Mouse (Mus musculus): ENCODE results near the gene Mepce. TPM values are rescaled to one million over a fixed set of nuclear protein-coding genes. Genes with fewer than 3 reads are reported as not detected.
"Not testable (repeated sequence)": the region's sequence is repeated elsewhere in the genome, so short reads cannot be mapped to it uniquely, and the experiment has no call there.

Gene Mepce
- 10.0 and 12.7 TPM in 2 replicates for polyA plus RNA-seq (2015; fragmentation: Nextera tagmentation; extraction: Ambion mirVana)

DNA sequence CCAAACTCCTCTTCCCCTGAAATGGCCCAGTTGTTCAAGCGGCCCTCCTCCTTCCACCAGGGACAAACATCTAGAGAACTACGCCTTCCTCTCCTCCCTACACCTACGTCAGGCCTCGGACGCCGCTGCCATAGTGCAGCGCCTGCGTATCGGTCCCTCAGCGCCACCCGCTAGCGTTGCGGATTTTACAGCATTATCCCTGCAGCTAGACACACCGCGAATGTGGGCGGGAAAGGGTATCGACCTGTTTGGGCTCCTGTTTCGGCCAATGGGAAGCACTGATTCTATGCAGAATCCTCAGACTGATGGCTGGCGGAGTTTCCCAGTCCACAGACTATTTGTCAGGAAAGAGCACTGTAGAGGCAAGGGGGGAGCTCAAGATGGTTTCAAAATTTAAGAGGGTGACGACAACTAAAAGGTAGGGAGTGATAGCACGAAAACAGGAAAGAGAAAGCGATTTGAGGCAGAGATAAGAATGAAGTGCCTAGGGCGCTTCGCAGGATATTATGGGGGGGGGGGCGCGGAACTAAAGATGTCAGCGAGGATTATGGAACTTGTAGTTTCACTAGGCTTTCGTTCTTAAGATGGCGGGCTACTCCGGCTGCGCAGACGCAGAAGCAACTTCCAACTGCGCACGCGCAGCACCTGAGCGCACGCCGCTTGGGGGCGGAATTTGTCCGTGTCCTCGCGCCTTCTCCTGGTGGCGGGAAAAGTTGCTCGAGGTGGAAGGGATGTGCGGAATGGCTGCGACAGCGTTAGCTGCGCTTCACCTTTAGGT is at the start of gene Mepce, which contains the start of gene Zcwpw1:
Mepce (minus strand) TSS at position 505 of the 778 bp plus-strand sequence.
Zcwpw1 (plus strand) TSS at position 648 of the 778 bp plus-strand sequence.
- ATAC-seq (ENCODE audit: low FRiP score) = peak; percentile 75
- H3K27me3 ChIP-seq (replicated peaks) = no peaks in the 10 kb centered on the region
- peak within 1 kb of the TSS; percentile 79 for H3K9ac ChIP-seq (replicated peaks)
- H3K4me3 ChIP-seq (replicated peaks) = peak within 1 kb of the TSS; percentile 69
- peak within 1 kb of the TSS; percentile 99 for H3K27ac ChIP-seq (replicated peaks)
- peaks cover 15% of the 10 kb centered on the region for H3K36me3 ChIP-seq
- under 1% methylated on average over 47 of the region's 48 CpGs for WGBS
- H3K4me1 ChIP-seq = peaks cover 37% of the 10 kb centered on the region
- peak within 1 kb of the TSS; percentile 92 for H3K4me2 ChIP-seq
- H3K9me3 ChIP-seq (replicated peaks) = no peaks in the 10 kb centered on the region

- not testable (repeated sequence) for H3K4me2 ChIP-seq
These were observed 49.7 kb upstream of the Mepce start for GRCm38 (mm10) chr5:137837110-137837509.

GRCm38 (mm10) chr5:137836611-137837010 is 49.2 kb upstream of the Mepce start:
- H3K9me3 ChIP-seq (replicated peaks) = no peaks in the 10 kb centered on the region

More at GRCm38 (mm10) chr5:137837110-137837509, 49.7 kb upstream of the Mepce start:
- ATAC-seq (ENCODE audit: low FRiP score); H3K36me3 ChIP-seq; H3K4me1 ChIP-seq; H3K27me3 ChIP-seq (replicated peaks); H3K4me3 ChIP-seq (replicated peaks); H3K9me3 ChIP-seq (replicated peaks); H3K9ac ChIP-seq (replicated peaks); H3K27ac ChIP-seq (replicated peaks): not testable (repeated sequence)

DNA sequence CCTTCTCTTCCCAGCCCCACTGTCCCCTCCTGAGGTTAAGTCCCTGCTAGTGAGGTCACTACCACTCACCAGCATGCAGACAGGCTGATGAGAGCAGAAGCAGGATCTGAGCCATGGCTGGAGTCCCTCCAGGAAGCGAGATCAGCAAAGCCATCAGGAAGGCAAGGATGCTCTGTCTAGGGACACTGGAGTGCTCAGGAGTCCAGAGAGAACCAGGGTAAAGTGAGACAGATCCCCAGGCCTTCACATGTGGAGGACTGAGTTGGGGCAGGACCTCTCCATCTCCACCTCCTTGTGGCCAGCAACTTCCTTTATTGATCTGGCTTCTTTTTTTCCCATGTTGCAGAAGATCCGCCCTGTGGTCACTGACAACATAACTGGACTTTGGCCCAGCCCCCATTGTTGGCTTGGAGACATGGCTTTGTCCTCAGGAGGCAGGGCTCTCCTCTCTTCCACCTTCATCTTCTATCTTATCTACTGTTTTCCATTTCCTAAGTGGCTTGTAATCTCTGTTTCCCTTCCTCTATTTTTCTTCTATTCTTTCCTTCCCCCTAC is 48.6 kb upstream of the Mepce start, which contains the start of gene Pilra:
Pilra (minus strand) TSS at position 316 of the 555 bp plus-strand sequence.
- not testable (repeated sequence) for H3K27ac ChIP-seq (replicated peaks); H3K4me2 ChIP-seq; H3K4me3 ChIP-seq (replicated peaks); H3K4me1 ChIP-seq; H3K27me3 ChIP-seq (replicated peaks); H3K36me3 ChIP-seq; ATAC-seq (ENCODE audit: low FRiP score); H3K9me3 ChIP-seq (replicated peaks); H3K9ac ChIP-seq (replicated peaks)
- WGBS = 60% methylated on average over 2 of the region's 2 CpGs

More at GRCm38 (mm10) chr5:137836611-137837010, 49.2 kb upstream of the Mepce start:
- no peak overlapping the region for H3K9ac ChIP-seq (replicated peaks)
- H3K4me1 ChIP-seq = no peaks in the 10 kb centered on the region
- H3K27ac ChIP-seq (replicated peaks) = no peak overlapping the region
- no peak overlapping the region for H3K4me2 ChIP-seq
- H3K27me3 ChIP-seq (replicated peaks) = no peaks in the 10 kb centered on the region
- ATAC-seq (ENCODE audit: low FRiP score) = no peak
- no peak overlapping the region for H3K4me3 ChIP-seq (replicated peaks)
- H3K36me3 ChIP-seq = no peaks in the 10 kb centered on the region

DNA sequence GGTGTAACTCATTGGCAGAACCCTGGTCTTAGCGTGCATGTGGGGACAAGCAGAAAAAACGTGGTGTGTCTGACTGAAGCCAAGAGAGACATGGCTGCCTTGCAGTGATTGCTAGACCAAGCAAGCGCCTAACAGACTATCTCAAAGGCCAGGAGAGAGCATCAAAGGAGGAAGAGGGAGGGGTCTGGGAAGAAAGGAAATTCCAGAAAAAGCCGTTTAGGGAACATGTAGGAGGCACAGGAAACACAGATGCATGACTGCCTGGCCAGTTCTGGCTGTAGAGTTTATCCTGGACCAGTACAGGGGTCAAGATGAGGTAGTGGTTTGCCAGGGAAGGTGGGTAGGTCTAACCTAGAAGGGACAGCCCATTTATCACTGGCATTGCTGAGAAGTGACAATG is 46.0 kb upstream of the Mepce start:
- Histone ChIP-seq H3K4me2 (no peak overlapping the region), H3K27ac (replicated peaks) (no peak overlapping the region), H3K4me3 (replicated peaks) (no peak overlapping the region), H3K4me1 (no peaks in the 10 kb centered on the region), H3K9ac (replicated peaks) (no peak overlapping the region), H3K27me3 (replicated peaks) (no peaks in the 10 kb centered on the region), H3K9me3 (replicated peaks) (no peaks in the 10 kb centered on the region), H3K36me3 (no peaks in the 10 kb centered on the region)
- no peak for ATAC-seq (ENCODE audit: low FRiP score)
- 74% methylated on average over 4 of the region's 4 CpGs for WGBS

- Histone ChIP-seq H3K4me1 (no peaks in the 10 kb centered on the region), H3K9me3 (replicated peaks) (no peaks in the 10 kb centered on the region), H3K9ac (replicated peaks) (no peak overlapping the region), H3K27me3 (replicated peaks) (no peaks in the 10 kb centered on the region), H3K4me2 (no peak overlapping the region), H3K36me3 (no peaks in the 10 kb centered on the region), H3K4me3 (replicated peaks) (no peak overlapping the region), H3K27ac (replicated peaks) (no peak overlapping the region)
- WGBS = 81% methylated on average over 6 of the region's 6 CpGs
- no peak for ATAC-seq (ENCODE audit: low FRiP score)
These were observed 44.1 kb upstream of the Mepce start for GRCm38 (mm10) chr5:137831506-137831905.

DNA sequence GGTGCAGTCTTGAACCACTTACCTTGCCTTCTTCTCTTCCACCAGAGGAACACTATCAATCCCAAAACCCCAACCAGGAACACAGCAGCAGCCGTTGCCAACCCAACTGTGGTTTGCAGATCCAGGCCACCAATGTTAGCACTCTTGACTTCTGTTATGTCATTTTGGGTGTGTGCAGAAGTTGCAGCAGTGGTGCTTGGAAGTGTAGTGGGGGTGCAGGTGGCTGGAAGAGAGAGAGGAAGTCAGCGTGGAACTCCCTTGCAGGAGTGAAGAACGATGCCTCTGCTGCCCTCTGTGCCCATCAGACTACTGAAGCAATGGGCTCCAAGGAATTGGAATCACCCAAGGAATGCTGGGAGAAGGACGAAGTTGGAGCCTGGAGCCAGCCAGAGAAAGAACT is 43.7 kb upstream of the Mepce start:
- H3K4me1 ChIP-seq = no peaks in the 10 kb centered on the region
- H3K27ac ChIP-seq (replicated peaks) = no peak overlapping the region
- no peak overlapping the region for H3K4me3 ChIP-seq (replicated peaks)
- H3K4me2 ChIP-seq = no peak overlapping the region
- H3K27me3 ChIP-seq (replicated peaks) = no peaks in the 10 kb centered on the region
- H3K9ac ChIP-seq (replicated peaks) = no peak overlapping the region
- WGBS = 85% methylated on average over 4 of the region's 4 CpGs
- H3K9me3 ChIP-seq (replicated peaks) = no peaks in the 10 kb centered on the region
- no peaks in the 10 kb centered on the region for H3K36me3 ChIP-seq
- ATAC-seq (ENCODE audit: low FRiP score) = no peak

DNA sequence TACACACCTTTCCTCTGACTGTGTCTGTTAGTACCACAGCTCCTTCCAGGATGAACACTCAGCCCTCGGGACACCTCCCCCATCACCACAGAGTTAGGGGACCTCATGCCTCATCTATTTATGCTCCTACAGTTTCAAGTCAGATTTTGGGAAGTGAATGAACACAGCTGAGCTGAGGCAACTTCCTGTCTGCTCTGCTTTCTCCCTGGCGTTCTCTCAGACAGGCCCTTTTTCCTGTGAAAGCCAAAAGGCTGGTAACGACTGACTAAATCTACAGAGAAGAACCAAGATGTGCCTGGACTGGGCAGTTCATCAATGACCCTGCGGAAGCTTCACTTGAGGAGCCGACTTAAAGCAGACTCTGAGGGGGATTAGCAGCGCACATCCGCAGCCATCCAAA is 42.8 kb upstream of the Mepce start:
- no peak for ATAC-seq (ENCODE audit: low FRiP score)
- Histone ChIP-seq H3K27ac (replicated peaks) (no peak overlapping the region), H3K9me3 (replicated peaks) (no peaks in the 10 kb centered on the region), H3K4me3 (replicated peaks) (no peak overlapping the region), H3K36me3 (no peaks in the 10 kb centered on the region), H3K4me1 (no peaks in the 10 kb centered on the region), H3K4me2 (no peak overlapping the region), H3K27me3 (replicated peaks) (no peaks in the 10 kb centered on the region), H3K9ac (replicated peaks) (no peak overlapping the region)
- WGBS = 89% methylated on average over 7 of the region's 7 CpGs

DNA sequence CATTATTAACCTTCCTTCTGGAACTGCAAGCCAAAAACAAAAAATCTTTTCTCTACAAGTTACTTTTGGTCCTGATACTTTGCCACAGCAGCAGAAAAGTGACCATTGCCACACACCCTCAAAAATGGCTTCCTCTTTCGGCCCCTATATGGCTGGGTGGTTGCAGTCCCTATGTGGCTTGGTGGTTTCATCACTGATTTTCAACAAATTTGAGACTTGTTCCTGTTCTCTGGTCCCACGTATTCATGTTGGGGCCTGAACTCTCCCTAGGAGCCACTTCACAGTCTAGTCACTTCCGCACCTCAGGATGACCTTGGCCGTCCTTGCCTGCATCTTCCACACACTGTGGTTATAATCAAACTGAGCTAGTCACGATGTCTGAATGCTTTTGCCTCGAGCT is 41.2 kb upstream of the Mepce start:
- H3K27ac ChIP-seq (replicated peaks) = no peak overlapping the region
- H3K4me2 ChIP-seq = no peak overlapping the region
- H3K36me3 ChIP-seq = no peaks in the 10 kb centered on the region
- ATAC-seq (ENCODE audit: low FRiP score) = no peak
- H3K9ac ChIP-seq (replicated peaks) = no peak overlapping the region
- no peaks in the 10 kb centered on the region for H3K4me1 ChIP-seq
- H3K27me3 ChIP-seq (replicated peaks) = no peaks in the 10 kb centered on the region
- 85% methylated on average over 6 of the region's 6 CpGs for WGBS
- H3K9me3 ChIP-seq (replicated peaks) = no peaks in the 10 kb centered on the region
- H3K4me3 ChIP-seq (replicated peaks) = no peak overlapping the region

- H3K27me3 ChIP-seq (replicated peaks) = no peaks in the 10 kb centered on the region
- no peak overlapping the region for H3K4me2 ChIP-seq
- H3K4me3 ChIP-seq (replicated peaks) = no peak overlapping the region
- WGBS = 69% methylated on average over 7 of the region's 7 CpGs
- no peaks in the 10 kb centered on the region for H3K36me3 ChIP-seq
- H3K27ac ChIP-seq (replicated peaks) = no peak overlapping the region
- H3K4me1 ChIP-seq = no peaks in the 10 kb centered on the region
- no peak overlapping the region for H3K9ac ChIP-seq (replicated peaks)
- no peaks in the 10 kb centered on the region for H3K9me3 ChIP-seq (replicated peaks)
- ATAC-seq (ENCODE audit: low FRiP score) = no peak
These were observed 39.0 kb upstream of the Mepce start for GRCm38 (mm10) chr5:137826421-137826820.

DNA sequence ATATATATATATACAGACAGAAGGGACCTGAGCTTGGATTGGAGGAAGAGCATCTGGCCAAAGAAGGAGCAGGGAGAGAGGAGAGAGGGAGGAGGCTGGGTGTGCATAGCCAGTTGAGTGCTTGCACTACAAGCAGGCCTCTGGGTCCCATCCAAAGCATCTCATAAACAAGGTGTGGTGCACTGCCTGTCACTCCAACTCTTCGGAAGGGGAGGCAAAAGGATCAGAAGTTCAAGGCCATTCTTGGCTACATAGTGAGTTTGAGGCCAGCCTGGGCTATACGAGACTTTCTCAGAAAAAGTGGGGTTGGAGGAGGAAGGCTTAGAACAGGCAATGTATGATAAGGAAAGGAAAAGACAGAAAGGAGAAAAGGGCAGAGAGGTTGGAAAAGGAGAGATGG is 38.5 kb upstream of the Mepce start:
- WGBS = 90% methylated on average over 2 of the region's 2 CpGs
- Histone ChIP-seq H3K27me3 (replicated peaks) (no peaks in the 10 kb centered on the region), H3K27ac (replicated peaks) (no peak overlapping the region), H3K4me1 (no peaks in the 10 kb centered on the region), H3K9ac (replicated peaks) (no peak overlapping the region), H3K4me2 (no peak overlapping the region), H3K9me3 (replicated peaks) (no peaks in the 10 kb centered on the region), H3K36me3 (no peaks in the 10 kb centered on the region), H3K4me3 (replicated peaks) (no peak overlapping the region)
- no peak for ATAC-seq (ENCODE audit: low FRiP score)

- H3K4me1 ChIP-seq = no peaks in the 10 kb centered on the region
- H3K9me3 ChIP-seq (replicated peaks) = no peaks in the 10 kb centered on the region
- ATAC-seq (ENCODE audit: low FRiP score) = no peak
- H3K27me3 ChIP-seq (replicated peaks) = no peaks in the 10 kb centered on the region
- WGBS = 95% methylated on average over 3 of the region's 3 CpGs
- H3K36me3 ChIP-seq = no peaks in the 10 kb centered on the region
- no peak overlapping the region for H3K4me3 ChIP-seq (replicated peaks)
- H3K27ac ChIP-seq (replicated peaks) = no peak overlapping the region
- no peak overlapping the region for H3K9ac ChIP-seq (replicated peaks)
- no peak overlapping the region for H3K4me2 ChIP-seq
These were observed 37.6 kb upstream of the Mepce start for GRCm38 (mm10) chr5:137825030-137825429.

Data from neural tube, embryonic 15.5 days (tissue).